Mouse (Mus musculus): ENCODE measurements around the gene Dlk2. TPM values are rescaled to one million over a fixed set of nuclear protein-coding genes. Genes with fewer than 3 reads are reported as not detected.

Gene Dlk2
- polyA plus RNA-seq, 1 experiment, result not detected

DNA sequence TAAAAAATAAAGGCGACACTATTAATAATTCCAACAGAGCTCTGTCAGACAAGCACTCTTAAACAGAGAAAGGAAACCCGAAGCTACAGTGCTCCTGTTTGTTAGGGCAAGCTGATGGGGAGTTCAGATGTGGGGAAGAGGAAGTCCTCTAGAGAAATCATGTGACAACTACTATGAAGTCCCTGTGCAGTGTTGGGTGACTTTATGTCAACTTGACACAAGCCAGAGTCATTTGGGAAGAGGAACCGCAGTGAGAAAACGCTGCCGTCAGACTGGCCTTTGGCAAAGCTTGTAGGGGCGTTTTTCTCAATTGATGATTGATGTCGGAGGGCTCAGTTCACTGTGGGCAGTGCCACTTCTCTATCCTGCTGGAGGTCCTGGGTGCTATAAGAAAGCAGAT is 44.0 kb downstream of the Dlk2 start:
- H3K4me3 ChIP-seq (replicated peaks; ENCODE audit: control insufficient read depth, low read depth, low read length), result no peak overlapping the region
- no peaks in the 10 kb centered on the region; the same call in 1 of the 2 replicates for H3K4me1 ChIP-seq (ENCODE audit: control insufficient read depth, insufficient read depth, low read length)
- H3K27ac ChIP-seq (ENCODE audit: control insufficient read depth, insufficient read depth, low read depth, low read length, poor library complexity), result no peak overlapping the region
- WGBS, result 14% methylated on average over 7 of the region's 7 CpGs
- no peak for TF ChIP-seq POLR2A (IDR thresholded peaks at IDR 0.05; ENCODE audit: borderline replicate concordance, control insufficient read depth, low read depth, low read length)
- no peak for TF ChIP-seq CTCF (IDR thresholded peaks at IDR 0.05; ENCODE audit: control insufficient read depth, insufficient read depth, low read length)

DNA sequence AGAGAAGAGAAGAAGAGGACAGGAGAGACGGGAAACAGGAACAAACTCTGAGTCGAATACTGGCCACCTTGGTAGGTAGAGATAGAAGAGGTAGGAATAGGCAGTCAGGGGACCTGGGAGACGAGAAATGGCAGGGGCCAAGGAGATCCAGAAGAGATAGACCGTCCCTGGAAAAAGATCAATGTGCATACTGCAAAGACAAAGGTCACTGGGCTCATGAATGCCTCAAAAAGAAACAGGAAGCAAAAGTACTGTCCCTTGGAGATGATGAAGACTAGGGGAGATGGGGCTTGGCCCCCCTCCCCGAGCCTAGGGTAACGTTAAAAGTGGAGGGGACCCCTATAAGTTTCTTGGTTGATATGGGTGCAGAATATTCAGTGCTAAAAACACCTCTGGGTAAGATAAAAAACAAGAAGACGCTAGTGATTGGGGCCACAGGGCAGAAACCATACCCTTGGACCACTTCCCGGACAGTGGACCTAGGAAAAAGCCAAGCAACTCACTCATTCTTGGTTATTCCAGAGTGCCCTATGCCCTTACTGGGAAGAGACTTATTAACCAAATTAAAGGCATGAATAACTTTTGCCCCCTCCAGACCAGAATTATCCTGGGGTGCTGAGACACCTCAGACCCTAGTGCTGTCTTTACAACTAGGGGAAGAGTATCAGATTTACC is 53.9 kb downstream of the Dlk2 start:
- WGBS, result 81% methylated on average over 8 of the region's 8 CpGs
- Histone ChIP-seq H3K27ac (ENCODE audit: control insufficient read depth, insufficient read depth, low read depth, low read length, poor library complexity) (no peak overlapping the region), H3K4me1 (ENCODE audit: control insufficient read depth, insufficient read depth, low read length) (no peaks in the 10 kb centered on the region), H3K4me3 (replicated peaks; ENCODE audit: control insufficient read depth, low read depth, low read length) (no peak overlapping the region)
- TF ChIP-seq CTCF (IDR thresholded peaks at IDR 0.05; ENCODE audit: control insufficient read depth, insufficient read depth, low read length), result no peak
- no peak for TF ChIP-seq POLR2A (IDR thresholded peaks at IDR 0.05; ENCODE audit: borderline replicate concordance, control insufficient read depth, low read depth, low read length)

Other genes starting within 250 kb of the Dlk2 start
- 42.0 and 90.6 TPM in 2 replicates for gene Mrps18a, start 186.4 kb upstream of the Dlk2 start, polyA plus RNA-seq (2011; ENCODE audit: insufficient read depth, insufficient read length, low replicate concordance, missing spikeins)
- gene Rsph9, start 153.2 kb upstream of the Dlk2 start, polyA plus RNA-seq (2011; ENCODE audit: insufficient read depth, insufficient read length, low replicate concordance, missing spikeins), result 1.7 and 5.0 TPM in 2 replicates
- 25.9 and 32.7 TPM in 2 replicates for gene Mad2l1bp, start 143.9 kb upstream of the Dlk2 start, polyA plus RNA-seq (2011; ENCODE audit: insufficient read depth, insufficient read length, low replicate concordance, missing spikeins)
- gene Gtpbp2, start 136.4 kb upstream of the Dlk2 start, polyA plus RNA-seq (2011; ENCODE audit: insufficient read depth, insufficient read length, low replicate concordance, missing spikeins), result 194 and 345 TPM in 2 replicates
- 17.3 and 23.2 TPM in 2 replicates for gene Polh, start 94.8 kb upstream of the Dlk2 start, polyA plus RNA-seq (2011; ENCODE audit: insufficient read depth, insufficient read length, low replicate concordance, missing spikeins)
- 8.6 and 15.1 TPM in 2 replicates for gene Xpo5, start 94.6 kb upstream of the Dlk2 start, polyA plus RNA-seq (2011; ENCODE audit: insufficient read depth, insufficient read length, low replicate concordance, missing spikeins)
- 26.6 and 55.4 TPM in 2 replicates for gene Polr1c, start 49.4 kb upstream of the Dlk2 start, polyA plus RNA-seq (2011; ENCODE audit: insufficient read depth, insufficient read length, low replicate concordance, missing spikeins)
- gene Yipf3, start 49.3 kb upstream of the Dlk2 start, polyA plus RNA-seq (2011; ENCODE audit: insufficient read depth, insufficient read length, low replicate concordance, missing spikeins), result 75.6 and 103 TPM in 2 replicates
- gene Lrrc73, start 43.9 kb upstream of the Dlk2 start, polyA plus RNA-seq (2011; ENCODE audit: insufficient read depth, insufficient read length, low replicate concordance, missing spikeins), result 1.4 and 2.4 TPM in 2 replicates
- gene Tjap1, start 14.4 kb upstream of the Dlk2 start, polyA plus RNA-seq (2011; ENCODE audit: insufficient read depth, insufficient read length, low replicate concordance, missing spikeins), result 20.0 and 28.9 TPM in 2 replicates
- 4.0 and 9.0 TPM in 2 replicates for gene Abcc10, start 30.9 kb downstream of the Dlk2 start, polyA plus RNA-seq (2011; ENCODE audit: insufficient read depth, insufficient read length, low replicate concordance, missing spikeins)
- gene Zfp318, start 86.3 kb downstream of the Dlk2 start, polyA plus RNA-seq (2011; ENCODE audit: insufficient read depth, insufficient read length, low replicate concordance, missing spikeins), result 14.0 and 16.1 TPM in 2 replicates
- gene Crip3, start 131.5 kb downstream of the Dlk2 start, polyA plus RNA-seq (2011; ENCODE audit: insufficient read depth, insufficient read length, low replicate concordance, missing spikeins), result 2.7 TPM in 1 of 2 replicates, not detected in the other
- gene Slc22a7, start 141.0 kb downstream of the Dlk2 start, polyA plus RNA-seq (2011; ENCODE audit: insufficient read depth, insufficient read length, low replicate concordance, missing spikeins), result 0.75 TPM in 1 of 2 replicates, not detected in the other
- gene Ttbk1, start 190.3 kb downstream of the Dlk2 start, polyA plus RNA-seq (2011; ENCODE audit: insufficient read depth, insufficient read length, low replicate concordance, missing spikeins), result 0.27 and 1.2 TPM in 2 replicates
- gene Dnph1, start 199.3 kb downstream of the Dlk2 start, polyA plus RNA-seq (2011; ENCODE audit: insufficient read depth, insufficient read length, low replicate concordance, missing spikeins), result 11.5 and 16.2 TPM in 2 replicates
- 11.1 and 14.9 TPM in 2 replicates for gene Cul9, start 249.0 kb downstream of the Dlk2 start, polyA plus RNA-seq (2011; ENCODE audit: insufficient read depth, insufficient read length, low replicate concordance, missing spikeins)